Mouse (Mus musculus): ENCODE data around the gene Hpse.

The Hpse gene

GRCm38 (mm10) chr5:100719235-100720088 lies at the start of gene Hpse:
Gene Hpse, minus strand, starts transcription at chr5:100719716.
- peak; percentile 46 for DNase-seq (ENCODE audit: low spot score)

- DNase-seq (ENCODE audit: low spot score) = no peak
These were observed 46.5 kb upstream of the Hpse start for GRCm38 (mm10) chr5:100766026-100766425.

- no peak for DNase-seq (ENCODE audit: low spot score)
These were observed 42.2 kb upstream of the Hpse start for GRCm38 (mm10) chr5:100761736-100762135.

GRCm38 (mm10) chr5:100760049-100760663 lies 40.6 kb upstream of the Hpse start:
- DNase-seq (ENCODE audit: low spot score) = no peak

GRCm38 (mm10) chr5:100758121-100758520 lies 38.6 kb upstream of the Hpse start:
- DNase-seq (ENCODE audit: low spot score) = no peak

GRCm38 (mm10) chr5:100753407-100753806 lies 33.9 kb upstream of the Hpse start:
- no peak for DNase-seq (ENCODE audit: low spot score)

GRCm38 (mm10) chr5:100751655-100752054 lies 32.1 kb upstream of the Hpse start:
- no peak for DNase-seq (ENCODE audit: low spot score)

- DNase-seq (ENCODE audit: low spot score) = no peak
These were observed 31.2 kb upstream of the Hpse start for GRCm38 (mm10) chr5:100750617-100751255.

- no peak for DNase-seq (ENCODE audit: low spot score)
These were observed 19.3 kb upstream of the Hpse start for GRCm38 (mm10) chr5:100738802-100739201.

- DNase-seq (ENCODE audit: low spot score) = no peak
These were observed 17.4 kb upstream of the Hpse start for GRCm38 (mm10) chr5:100736919-100737318.

- no peak for DNase-seq (ENCODE audit: low spot score)
These were observed 15.0 kb upstream of the Hpse start for GRCm38 (mm10) chr5:100734535-100734934.

- DNase-seq (ENCODE audit: low spot score) = no peak
These were observed 9.2 kb upstream of the Hpse start for GRCm38 (mm10) chr5:100728757-100729156.

- DNase-seq (ENCODE audit: low spot score) = no peak
These were observed 6.5 kb upstream of the Hpse start for GRCm38 (mm10) chr5:100726001-100726400.

GRCm38 (mm10) chr5:100716762-100717161 lies 2.8 kb downstream of the Hpse start:
- DNase-seq (ENCODE audit: low spot score) = no peak

GRCm38 (mm10) chr5:100711219-100711618 lies 8.3 kb downstream of the Hpse start:
- DNase-seq (ENCODE audit: low spot score) = no peak

GRCm38 (mm10) chr5:100710012-100710411 lies 9.5 kb downstream of the Hpse start:
- no peak for DNase-seq (ENCODE audit: low spot score)

GRCm38 (mm10) chr5:100709035-100709434 lies 10.5 kb downstream of the Hpse start:
- DNase-seq (ENCODE audit: low spot score) = no peak

GRCm38 (mm10) chr5:100706675-100707074 lies 12.8 kb downstream of the Hpse start:
- peak; percentile 36 for DNase-seq (ENCODE audit: low spot score)

- DNase-seq (ENCODE audit: low spot score) = no peak
These were observed 15.2 kb downstream of the Hpse start for GRCm38 (mm10) chr5:100704272-100704671.

- no peak for DNase-seq (ENCODE audit: low spot score)
These were observed 17.2 kb downstream of the Hpse start for GRCm38 (mm10) chr5:100702325-100702724.

GRCm38 (mm10) chr5:100700861-100701620 lies 18.5 kb downstream of the Hpse start:
- no peak for DNase-seq (ENCODE audit: low spot score)

GRCm38 (mm10) chr5:100697886-100698285 lies 21.6 kb downstream of the Hpse start:
- no peak for DNase-seq (ENCODE audit: low spot score)

All from MN1 (cell line).